Mouse (Mus musculus): ENCODE results near the gene Rftn1. TPM values are rescaled to one million over a fixed set of nuclear protein-coding genes. Genes with fewer than 3 reads are reported as not detected.

Rftn1 gene
- 9.4 and 12.3 TPM in 2 replicates for polyA plus RNA-seq (2016; fragmentation: Nextera tagmentation; extraction: Ambion mirVana)

DNA sequence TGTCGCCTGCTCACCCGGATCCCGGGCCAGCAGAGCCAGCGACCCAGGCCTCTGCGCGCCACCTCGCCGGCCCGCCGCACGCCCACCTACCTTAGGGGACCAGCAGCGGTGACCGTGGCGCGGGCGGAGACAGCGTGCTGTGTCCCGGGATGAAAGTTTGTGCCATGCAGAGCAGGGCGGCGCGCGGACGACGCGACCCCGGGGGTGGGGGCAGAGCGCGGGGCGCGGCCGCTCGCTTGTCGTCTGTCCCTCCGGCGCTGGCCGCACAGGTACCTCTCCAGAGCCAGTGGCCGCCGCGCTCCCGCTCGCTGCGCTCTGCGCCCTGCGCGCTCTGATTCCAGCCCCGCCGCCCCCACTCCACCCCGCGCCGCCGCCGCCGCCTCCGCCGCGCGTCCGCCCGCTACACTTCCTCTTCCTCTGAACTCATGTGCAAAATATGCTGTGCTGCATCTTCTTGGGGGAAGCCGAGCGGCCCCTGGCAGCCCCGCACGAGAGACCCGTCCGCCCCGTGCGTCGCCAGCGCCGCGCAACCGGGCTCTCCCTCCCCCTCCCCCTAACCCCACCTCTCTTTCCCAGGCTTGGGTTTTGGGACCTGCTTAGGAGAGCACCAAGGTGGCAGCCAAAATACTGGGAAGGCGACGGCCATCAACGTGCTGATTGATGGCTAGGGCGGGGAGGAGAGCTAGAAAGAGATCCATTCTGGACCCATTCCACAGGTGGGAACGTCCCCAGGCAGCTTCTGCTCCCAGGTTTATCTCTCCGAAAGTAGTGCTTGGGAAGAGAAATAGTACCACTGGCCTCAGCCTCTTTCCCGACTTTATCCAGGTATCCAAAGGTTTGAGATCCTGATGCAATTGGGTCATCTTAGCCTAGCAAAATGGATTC, at the start of gene Rftn1:
Rftn1 (minus strand) TSS at position 544 of the 885 bp plus-strand sequence.
- Histone ChIP-seq H3K9ac (replicated peaks) (peak within 1 kb of the TSS; percentile 70), H3K4me2 (peak within 1 kb of the TSS; percentile 98), H3K27ac (no peak within 1 kb of the TSS), H3K9me3 (no peaks in the 10 kb centered on the region), H3K4me1 (replicated peaks) (0 out of 2 replicates have a peak, but pooled peaks cover 4% of the 10 kb centered on the region), H3K4me3 (replicated peaks) (peak within 1 kb of the TSS; percentile 72), H3K36me3 (no peaks in the 10 kb centered on the region), H3K27me3 (peaks cover 40% of the 10 kb centered on the region)
- 1% methylated on average over 62 of the region's 79 CpGs for WGBS
- peak; percentile 56; the same call in 1 of the 2 replicates for ATAC-seq (ENCODE audit: insufficient number of reproducible peaks, insufficient read depth, low FRiP score, low TSS enrichment, low read depth)

- WGBS, result 63% methylated on average over 11 of the region's 11 CpGs
- Histone ChIP-seq H3K4me3 (replicated peaks) (no peak overlapping the region), H3K4me2 (no peak overlapping the region), H3K27me3 (peaks cover 9% of the 10 kb centered on the region), H3K9me3 (no peaks in the 10 kb centered on the region), H3K9ac (replicated peaks) (no peak overlapping the region), H3K36me3 (no peaks in the 10 kb centered on the region), H3K4me1 (replicated peaks) (no peaks in the 10 kb centered on the region; the same call in 1 of the 2 replicates), H3K27ac (no peak overlapping the region)
- no peak for ATAC-seq (ENCODE audit: insufficient number of reproducible peaks, insufficient read depth, low FRiP score, low TSS enrichment, low read depth)
Measured at GRCm38 (mm10) chr17:50237818-50238610, 47.5 kb upstream of the Rftn1 start.

GRCm38 (mm10) chr17:50237436-50237709, 46.9 kb upstream of the Rftn1 start:
- ATAC-seq (ENCODE audit: insufficient number of reproducible peaks, insufficient read depth, low FRiP score, low TSS enrichment, low read depth), result no peak; the same call in 1 of the 2 replicates
- no peak overlapping the region for H3K4me3 ChIP-seq (replicated peaks)
- no peaks in the 10 kb centered on the region; the same call in 1 of the 2 replicates for H3K4me1 ChIP-seq (replicated peaks)
- H3K36me3 ChIP-seq, result no peaks in the 10 kb centered on the region
- 6% methylated on average over 8 of the region's 8 CpGs for WGBS
- no peak overlapping the region for H3K4me2 ChIP-seq
- no peak overlapping the region for H3K9ac ChIP-seq (replicated peaks)
- peaks cover 9% of the 10 kb centered on the region for H3K27me3 ChIP-seq
- H3K27ac ChIP-seq, result no peak overlapping the region
- H3K9me3 ChIP-seq, result no peaks in the 10 kb centered on the region

DNA sequence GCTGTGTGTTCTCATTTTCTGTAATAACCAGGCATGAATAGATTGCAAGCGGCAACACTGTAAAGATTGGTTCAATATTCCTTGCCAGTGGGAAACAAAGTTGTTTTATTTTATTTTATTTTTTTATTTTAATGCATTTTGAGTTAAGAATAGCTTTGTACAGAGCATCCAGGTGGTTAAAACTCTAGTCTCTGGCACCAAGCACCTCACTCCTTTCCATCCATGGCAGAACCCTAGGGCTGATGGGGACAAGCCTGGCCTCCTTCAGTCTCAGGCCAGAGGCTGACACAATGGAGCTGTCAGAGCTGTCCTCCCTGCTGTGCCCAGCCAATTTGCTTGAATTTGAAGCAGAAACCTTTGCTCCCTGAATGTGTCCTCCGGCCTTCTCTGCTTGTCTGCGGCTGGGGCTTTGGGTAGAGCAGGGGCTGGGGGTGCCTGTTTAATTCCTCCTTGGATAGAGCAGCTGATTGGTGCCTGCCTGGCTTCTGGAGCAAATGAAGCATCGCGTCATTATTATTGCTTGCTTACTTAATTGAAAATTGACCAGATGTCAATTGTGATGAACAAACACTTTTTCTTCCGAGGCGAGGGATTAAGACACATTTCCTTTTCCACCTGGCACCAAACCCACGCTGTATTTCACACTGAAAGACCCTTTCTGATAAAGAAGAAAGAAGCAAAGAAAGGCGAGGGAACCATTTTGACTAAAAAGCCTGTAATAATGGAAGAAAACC, 46.4 kb upstream of the Rftn1 start:
- Histone ChIP-seq H3K27ac (no peak overlapping the region), H3K27me3 (peaks cover 9% of the 10 kb centered on the region), H3K9ac (replicated peaks) (no peak overlapping the region), H3K4me3 (replicated peaks) (no peak overlapping the region), H3K9me3 (no peaks in the 10 kb centered on the region), H3K4me2 (no peak overlapping the region), H3K36me3 (no peaks in the 10 kb centered on the region), H3K4me1 (replicated peaks) (no peaks in the 10 kb centered on the region; the same call in 1 of the 2 replicates)
- 48% methylated on average over 9 of the region's 9 CpGs for WGBS
- no peak for ATAC-seq (ENCODE audit: insufficient number of reproducible peaks, insufficient read depth, low FRiP score, low TSS enrichment, low read depth)

DNA sequence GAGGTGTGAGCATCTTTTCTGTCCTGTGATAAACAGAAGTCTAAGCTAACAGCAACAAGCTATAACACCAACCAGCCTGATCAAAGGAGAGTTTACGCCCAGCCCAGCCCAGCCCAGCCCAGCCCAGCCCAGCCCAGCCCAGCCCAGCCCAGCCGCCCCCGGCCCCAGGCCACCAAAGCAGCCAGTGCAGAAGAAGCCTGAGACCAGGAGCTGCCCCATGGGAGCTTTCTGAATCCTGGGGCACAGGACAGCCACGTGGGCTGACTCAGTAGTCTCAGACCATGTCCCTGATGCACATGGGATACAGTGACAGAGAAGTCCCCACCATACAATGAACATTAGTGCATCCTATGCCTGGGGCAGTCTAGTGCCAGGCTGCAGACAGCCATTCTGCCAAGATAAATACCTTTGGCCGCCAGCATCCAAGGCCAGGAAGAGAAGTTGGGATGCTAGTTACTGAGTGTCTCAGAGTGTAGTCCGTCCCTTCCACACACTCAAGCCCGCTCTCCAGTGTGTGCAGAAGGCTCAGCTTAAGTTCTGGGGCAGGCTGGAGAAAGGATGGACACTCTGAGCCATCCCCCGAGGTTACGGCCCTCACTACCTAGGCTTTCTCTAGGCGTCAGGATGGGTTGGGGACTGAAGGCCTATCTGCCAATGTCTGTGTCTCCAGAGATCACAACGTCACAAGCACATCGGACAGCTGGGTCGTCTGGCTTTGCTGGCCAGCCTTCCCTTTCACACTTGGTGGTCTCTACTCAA, 45.6 kb upstream of the Rftn1 start:
- Histone ChIP-seq H3K27ac (no peak overlapping the region), H3K36me3 (no peaks in the 10 kb centered on the region), H3K9me3 (no peaks in the 10 kb centered on the region), H3K27me3 (peaks cover 9% of the 10 kb centered on the region), H3K4me3 (replicated peaks) (no peak overlapping the region), H3K4me1 (replicated peaks) (no peaks in the 10 kb centered on the region; the same call in 1 of the 2 replicates), H3K9ac (replicated peaks) (no peak overlapping the region), H3K4me2 (no peak overlapping the region)
- 56% methylated on average over 12 of the region's 13 CpGs for WGBS
- ATAC-seq (ENCODE audit: insufficient number of reproducible peaks, insufficient read depth, low FRiP score, low TSS enrichment, low read depth), result no peak

DNA sequence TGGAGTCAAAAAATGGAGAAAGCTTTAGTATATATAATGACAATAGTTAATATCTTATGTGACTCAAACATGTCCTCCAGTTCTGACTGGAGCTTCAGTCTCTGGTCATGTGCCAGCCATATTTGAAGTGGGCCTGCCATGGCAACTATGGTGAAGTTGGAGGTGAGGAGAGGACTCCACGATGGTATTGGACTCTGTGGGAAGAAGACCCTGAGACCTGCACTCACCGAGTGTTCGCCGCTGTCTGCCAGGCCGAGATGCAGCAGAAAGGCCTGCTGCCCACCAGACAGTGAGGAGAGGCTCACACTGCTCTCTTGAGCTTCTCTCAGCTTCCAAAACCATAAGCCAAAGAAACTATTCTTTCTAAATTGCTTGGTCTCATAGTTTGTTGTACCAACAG, 43.5 kb upstream of the Rftn1 start:
- Histone ChIP-seq H3K4me2 (no peak overlapping the region), H3K9ac (replicated peaks) (no peak overlapping the region), H3K4me3 (replicated peaks) (no peak overlapping the region), H3K4me1 (replicated peaks) (no peaks in the 10 kb centered on the region; the same call in 1 of the 2 replicates), H3K9me3 (no peaks in the 10 kb centered on the region), H3K36me3 (no peaks in the 10 kb centered on the region), H3K27me3 (peaks cover 9% of the 10 kb centered on the region), H3K27ac (no peak overlapping the region)
- 90% methylated on average over 5 of the region's 5 CpGs for whole genome bisulfite sequencing
- no peak for ATAC-seq (ENCODE audit: insufficient number of reproducible peaks, insufficient read depth, low FRiP score, low TSS enrichment, low read depth)

GRCm38 (mm10) chr17:50232821-50233220, 42.3 kb upstream of the Rftn1 start:
- Histone ChIP-seq H3K4me3 (replicated peaks) (no peak overlapping the region), H3K27ac (no peak overlapping the region), H3K9ac (replicated peaks) (no peak overlapping the region), H3K4me1 (replicated peaks) (no peaks in the 10 kb centered on the region; the same call in 1 of the 2 replicates), H3K4me2 (no peak overlapping the region), H3K36me3 (no peaks in the 10 kb centered on the region), H3K27me3 (peaks cover 1% of the 10 kb centered on the region; the same call in 1 of the 2 replicates), H3K9me3 (no peaks in the 10 kb centered on the region)
- WGBS, result 90% methylated on average over 11 of the region's 11 CpGs
- ATAC-seq (ENCODE audit: insufficient number of reproducible peaks, insufficient read depth, low FRiP score, low TSS enrichment, low read depth), result no peak

GRCm38 (mm10) chr17:50231206-50231605, 40.7 kb upstream of the Rftn1 start:
- H3K9me3 ChIP-seq, result no peaks in the 10 kb centered on the region
- H3K27me3 ChIP-seq, result no peaks in the 10 kb centered on the region
- H3K4me3 ChIP-seq (replicated peaks), result no peak overlapping the region
- H3K36me3 ChIP-seq, result no peaks in the 10 kb centered on the region
- 89% methylated on average over 8 of the region's 8 CpGs for WGBS
- H3K4me1 ChIP-seq (replicated peaks), result no peaks in the 10 kb centered on the region; the same call in 1 of the 2 replicates
- no peak overlapping the region for H3K9ac ChIP-seq (replicated peaks)
- no peak overlapping the region for H3K27ac ChIP-seq
- H3K4me2 ChIP-seq, result no peak overlapping the region
- ATAC-seq (ENCODE audit: insufficient number of reproducible peaks, insufficient read depth, low FRiP score, low TSS enrichment, low read depth), result no peak

GRCm38 (mm10) chr17:50229534-50229933, 39.1 kb upstream of the Rftn1 start:
- H3K4me3 ChIP-seq (replicated peaks), result no peak overlapping the region
- H3K9me3 ChIP-seq, result no peaks in the 10 kb centered on the region
- WGBS, result 79% methylated on average over 4 of the region's 4 CpGs
- H3K27me3 ChIP-seq, result no peaks in the 10 kb centered on the region
- no peak overlapping the region for H3K4me2 ChIP-seq
- H3K4me1 ChIP-seq (replicated peaks), result no peaks in the 10 kb centered on the region
- ATAC-seq (ENCODE audit: insufficient number of reproducible peaks, insufficient read depth, low FRiP score, low TSS enrichment, low read depth), result no peak
- no peaks in the 10 kb centered on the region for H3K36me3 ChIP-seq
- no peak overlapping the region for H3K9ac ChIP-seq (replicated peaks)
- H3K27ac ChIP-seq, result no peak overlapping the region

DNA sequence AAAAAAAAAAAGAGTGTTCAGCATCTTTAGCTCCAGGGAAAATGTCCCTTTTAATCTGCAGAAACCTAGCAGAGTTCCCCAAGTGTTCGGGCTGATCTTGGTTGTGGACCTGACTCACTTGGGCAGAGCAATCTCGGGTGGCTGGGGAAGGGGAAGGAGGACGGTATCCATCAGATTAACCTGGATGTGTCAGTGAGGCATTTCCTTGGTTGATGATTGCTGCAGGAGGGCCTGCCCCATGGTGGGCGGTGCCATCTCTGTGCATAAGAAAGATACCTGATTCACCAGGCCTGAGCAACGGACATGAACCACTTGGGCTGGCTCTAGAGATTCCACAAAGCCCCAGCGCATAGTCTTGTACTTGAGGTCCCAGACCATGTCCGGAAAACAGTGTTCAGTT, 36.9 kb upstream of the Rftn1 start:
- ATAC-seq (ENCODE audit: insufficient number of reproducible peaks, insufficient read depth, low FRiP score, low TSS enrichment, low read depth), result no peak
- Histone ChIP-seq H3K27me3 (no peaks in the 10 kb centered on the region), H3K27ac (no peak overlapping the region), H3K4me2 (no peak overlapping the region), H3K36me3 (no peaks in the 10 kb centered on the region), H3K4me1 (replicated peaks) (no peaks in the 10 kb centered on the region), H3K9me3 (no peaks in the 10 kb centered on the region), H3K4me3 (replicated peaks) (no peak overlapping the region), H3K9ac (replicated peaks) (no peak overlapping the region)
- WGBS, result 75% methylated on average over 7 of the region's 7 CpGs

Measured in limb, embryonic 12.5 days (tissue).